Mouse (Mus musculus) forebrain, embryonic 15.5 days (tissue): ENCODE results near the gene Dhcr24. TPM values are rescaled to one million over a fixed set of nuclear protein-coding genes. Genes with fewer than 3 reads are reported as not detected.
A peak's percentile ranks its signal among the peaks of the same experiment; 100 is the strongest.

ENCODE experiments used
- ATAC-seq: fragments of 200-750 bp; cut with Nextera tagmentation; replicated peaks from 2 replicates; pipeline ENCODE4 v1.8.0; 2017; ENCODE audit warnings: mild to moderate bottlenecking, moderate TSS enrichment, moderate library complexity
- H3K27ac ChIP-seq: fragments of 300-500 bp; sonication (generic); replicated peaks from 2 replicates; pipeline ENCODE4 v1.5.1; 2015; ENCODE audit warnings: mild to moderate bottlenecking, inconsistent platforms
- H3K27me3 ChIP-seq: fragments of 300-500 bp; sonication (generic); 2 replicates; pipeline ENCODE4 v1.6.1; 2015; ENCODE audit warnings: inconsistent platforms
- H3K36me3 ChIP-seq: fragments of 300-500 bp; sonication (generic); 2 replicates; pipeline ENCODE4 v1.6.1; 2015; ENCODE audit warnings: mild to moderate bottlenecking, inconsistent platforms
- H3K4me1 ChIP-seq: fragments of 300-500 bp; sonication (generic); 2 replicates; pipeline ENCODE4 v1.6.1; 2015; ENCODE audit warnings: inconsistent platforms
- H3K4me2 ChIP-seq: fragments of 300-500 bp; sonication (generic); replicated peaks from 2 replicates; pipeline ENCODE4 v1.6.1; 2015; ENCODE audit warnings: mild to moderate bottlenecking, inconsistent platforms
- H3K4me3 ChIP-seq: fragments of 300-500 bp; sonication (generic); 2 replicates; pipeline ENCODE4 v1.5.1; 2015; ENCODE audit warnings: mild to moderate bottlenecking, inconsistent platforms
- H3K9ac ChIP-seq: fragments of 300-500 bp; sonication (generic); replicated peaks from 2 replicates; pipeline ENCODE4 v1.6.1; 2015; ENCODE audit warnings: mild to moderate bottlenecking, inconsistent platforms
- H3K9me3 ChIP-seq: fragments of 300-500 bp; sonication (generic); 2 replicates; pipeline ENCODE4 v1.6.1; 2016; ENCODE audit warnings: inconsistent platforms
- WGBS: fragments of 180-500 bp; shearing (Covaris S2); methylation state at CpG from one replicate; pipeline ENCODE4 v1.1.7; 2015; ENCODE audit warnings: mixed read lengths; 5-methylcytosine and 5-hydroxymethylcytosine counted together
- polyA plus RNA-seq: library from polyadenylated mRNA; unstranded; fragments of >200 nt; fragmentation: Nextera tagmentation; extraction: Ambion mirVana; gene quantifications from 2 replicates; pipeline ENCODE4 v1.2.1, GENCODE M21; 2015

The Dhcr24 gene
- polyA plus RNA-seq, 1 experiment from 2014 or later = 4.5 TPM

- peaks cover 31% of the 10 kb centered on the region for H3K4me1 ChIP-seq
- peak overlapping the region; percentile 16 for H3K9ac ChIP-seq
- H3K27ac ChIP-seq = peak overlapping the region; percentile 91
- peak overlapping the region; percentile 22; the same call in 1 of the 2 replicates for H3K4me2 ChIP-seq
- H3K27me3 ChIP-seq = no peaks in the 10 kb centered on the region
- 21% methylated on average over 14 of the region's 14 CpGs for WGBS
- H3K9me3 ChIP-seq = no peaks in the 10 kb centered on the region
- ATAC-seq = peak; percentile 89
- H3K4me3 ChIP-seq = no peak overlapping the region
- H3K36me3 ChIP-seq = no peaks in the 10 kb centered on the region
Observed at GRCm38 (mm10) chr4:106630333-106631220, 69.7 kb downstream of the Dhcr24 start.

GRCm38 (mm10) chr4:106632313-106632712, 71.5 kb downstream of the Dhcr24 start:
- H3K36me3 ChIP-seq = no peaks in the 10 kb centered on the region
- no peaks in the 10 kb centered on the region for H3K27me3 ChIP-seq
- H3K4me2 ChIP-seq = no peak overlapping the region
- H3K9me3 ChIP-seq = no peaks in the 10 kb centered on the region
- H3K27ac ChIP-seq = no peak overlapping the region
- no peak for ATAC-seq
- WGBS = 42% methylated on average over 2 of the region's 3 CpGs
- no peak overlapping the region for H3K4me3 ChIP-seq
- H3K4me1 ChIP-seq = peaks cover 31% of the 10 kb centered on the region
- no peak overlapping the region for H3K9ac ChIP-seq

GRCm38 (mm10) chr4:106633281-106634085, 72.6 kb downstream of the Dhcr24 start:
- H3K9ac ChIP-seq = no peak overlapping the region
- H3K36me3 ChIP-seq = no peaks in the 10 kb centered on the region
- no peak overlapping the region for H3K4me3 ChIP-seq
- no peak overlapping the region for H3K4me2 ChIP-seq
- H3K9me3 ChIP-seq = no peaks in the 10 kb centered on the region
- H3K27ac ChIP-seq = peak overlapping the region; percentile 31; the same call in 1 of the 2 replicates
- WGBS = 33% methylated on average over 8 of the region's 8 CpGs
- H3K27me3 ChIP-seq = no peaks in the 10 kb centered on the region
- H3K4me1 ChIP-seq = peaks cover 26% of the 10 kb centered on the region
- no peak for ATAC-seq

GRCm38 (mm10) chr4:106634086-106634479, 73.2 kb downstream of the Dhcr24 start:
- H3K4me1 ChIP-seq = peaks cover 26% of the 10 kb centered on the region
- H3K4me2 ChIP-seq = no peak overlapping the region
- H3K27me3 ChIP-seq = no peaks in the 10 kb centered on the region
- no peak overlapping the region for H3K9ac ChIP-seq
- H3K9me3 ChIP-seq = no peaks in the 10 kb centered on the region
- H3K36me3 ChIP-seq = no peaks in the 10 kb centered on the region
- H3K4me3 ChIP-seq = no peak overlapping the region
- 42% methylated on average over 9 of the region's 9 CpGs for WGBS
- 0 out of 2 replicates have a peak overlapping the region, but pooled peaks have one; percentile 31 for H3K27ac ChIP-seq
- no peak for ATAC-seq

Other genes with a start within 250 kb of the Dhcr24 start
- gene Usp24, start 244.8 kb upstream of the Dhcr24 start, polyA plus RNA-seq = 8.9 and 9.0 TPM in 2 replicates
- gene Pcsk9, start 96.7 kb upstream of the Dhcr24 start, polyA plus RNA-seq = 0.75 and 0.80 TPM in 2 replicates
- gene Bsnd, start 68.8 kb upstream of the Dhcr24 start, polyA plus RNA-seq = not detected in 2 replicates
- gene Lexm, start 56.2 kb downstream of the Dhcr24 start, polyA plus RNA-seq = not detected in 2 replicates
- gene Ttc22, start 61.4 kb downstream of the Dhcr24 start, polyA plus RNA-seq = 0.34 and 0.62 TPM in 2 replicates
- 12.6 and 14.2 TPM in 2 replicates for gene Pars2, start 90.0 kb downstream of the Dhcr24 start, polyA plus RNA-seq
- gene Ttc4, start 117.9 kb downstream of the Dhcr24 start, polyA plus RNA-seq = 121 and 124 TPM in 2 replicates
- 0.20 and 0.87 TPM in 2 replicates for gene Mroh7, start 169.9 kb downstream of the Dhcr24 start, polyA plus RNA-seq
- not detected in 2 replicates for gene Fam151a, start 172.9 kb downstream of the Dhcr24 start, polyA plus RNA-seq
- gene Acot11, start 244.0 kb downstream of the Dhcr24 start, polyA plus RNA-seq = 0.92 and 1.3 TPM in 2 replicates